Mouse (Mus musculus) spleen, adult 2 months (tissue): ENCODE measurements at regions not wholly inside any gene's neighbourhood (a gene's known extent, or its start where the extent isn't known, plus 50 kb on each side); places are given as distances from the start of the nearest gene placed in this dataset.

Source experiments
- DNase-seq, 2 experiments: peaks; one replicate each; pipeline versions ENCODE4 v3.0.0 to v3.0.0-alpha.2; 2012 to 2021; ENCODE audit warnings: low spot score in 2 of 2, low read depth in 1 of 2
- H3K27ac ChIP-seq: fragments of 200-500 bp; 2 replicates; pipeline ENCODE4 v1.5.1; 2012; ENCODE audit warnings: low read length, inconsistent platforms; ENCODE audit not compliant: insufficient read depth
- H3K27me3 ChIP-seq: fragments of 200-500 bp; 2 replicates; pipeline ENCODE4 v1.6.1; 2012; ENCODE audit warnings: mild to moderate bottlenecking, moderate library complexity, low read length, inconsistent platforms; ENCODE audit not compliant: control insufficient read depth, insufficient read depth
- H3K36me3 ChIP-seq: fragments of 200-500 bp; 2 replicates; pipeline ENCODE4 v1.6.1; 2012; ENCODE audit warnings: mild to moderate bottlenecking, low read length, inconsistent platforms; ENCODE audit not compliant: control insufficient read depth, insufficient read depth
- H3K4me1 ChIP-seq: fragments of 200-500 bp; 2 replicates; pipeline ENCODE4 v1.6.1; 2011; ENCODE audit warnings: inconsistent platforms; ENCODE audit not compliant: control insufficient read depth, insufficient read depth, insufficient read length
- H3K4me3 ChIP-seq: fragments of 200-500 bp; 2 replicates; pipeline ENCODE4 v1.5.1; 2011; ENCODE audit warnings: mild to moderate bottlenecking, inconsistent platforms; ENCODE audit not compliant: insufficient read depth, insufficient read length; ENCODE audit errors: extremely low read depth
- CTCF ChIP-seq: fragments of 200-500 bp; IDR thresholded peaks from 2 replicates; pipeline ENCODE4 v1.5.1; 2011; ENCODE audit warnings: mild to moderate bottlenecking, inconsistent platforms; ENCODE audit not compliant: insufficient read depth, insufficient read length, insufficient replicate concordance; ENCODE audit errors: extremely low read depth
- POLR2A ChIP-seq: fragments of 200-500 bp; IDR thresholded peaks from 2 replicates; pipeline ENCODE4 v1.6.1; 2011; ENCODE audit warnings: low read depth, low read length, inconsistent platforms
- WGBS: fragments of 180-500 bp; shearing (Covaris S2); methylation state at CpG from one replicate; pipeline ENCODE4 v1.1.7; 2018; 5-methylcytosine and 5-hydroxymethylcytosine counted together

DNA sequence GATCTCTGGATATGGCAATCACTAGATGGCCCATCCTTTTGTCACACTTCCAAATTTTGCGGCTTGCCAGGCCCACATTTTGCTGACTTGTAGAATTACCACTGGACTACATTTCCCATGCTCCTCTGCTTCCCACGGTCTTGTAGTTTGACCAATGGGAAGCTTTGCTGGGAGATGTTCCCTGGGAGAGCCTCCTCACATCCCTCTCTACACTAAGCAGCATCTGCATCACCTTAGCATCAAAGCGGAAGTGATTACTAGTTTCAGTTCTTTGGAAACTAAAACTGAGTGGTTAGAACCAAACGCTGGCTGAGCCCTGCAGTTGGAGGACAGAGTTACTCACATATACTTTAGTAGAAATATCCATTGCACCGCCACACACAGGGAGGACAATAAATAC is 181.9 kb upstream of the Foxq1 start:
- Histone ChIP-seq H3K27me3 (no peaks in the 10 kb centered on the region), H3K4me3 (no peak overlapping the region), H3K27ac (no peak overlapping the region), H3K4me1 (no peaks in the 10 kb centered on the region), H3K36me3 (no peaks in the 10 kb centered on the region)
- TF ChIP-seq CTCF, result no peak
- no peak for TF ChIP-seq POLR2A
- WGBS, result 71% methylated on average over 5 of the region's 5 CpGs
- DNase-seq, result no peak

GRCm38 (mm10) chr13:31393421-31394215 is 162.3 kb upstream of the Foxq1 start:
- WGBS, result 68% methylated on average over 4 of the region's 4 CpGs
- Histone ChIP-seq H3K27me3 (no peaks in the 10 kb centered on the region), H3K36me3 (no peaks in the 10 kb centered on the region), H3K27ac (no peak overlapping the region), H3K4me1 (no peaks in the 10 kb centered on the region), H3K4me3 (no peak overlapping the region)
- no peak for DNase-seq
- no peak for TF ChIP-seq POLR2A

DNA sequence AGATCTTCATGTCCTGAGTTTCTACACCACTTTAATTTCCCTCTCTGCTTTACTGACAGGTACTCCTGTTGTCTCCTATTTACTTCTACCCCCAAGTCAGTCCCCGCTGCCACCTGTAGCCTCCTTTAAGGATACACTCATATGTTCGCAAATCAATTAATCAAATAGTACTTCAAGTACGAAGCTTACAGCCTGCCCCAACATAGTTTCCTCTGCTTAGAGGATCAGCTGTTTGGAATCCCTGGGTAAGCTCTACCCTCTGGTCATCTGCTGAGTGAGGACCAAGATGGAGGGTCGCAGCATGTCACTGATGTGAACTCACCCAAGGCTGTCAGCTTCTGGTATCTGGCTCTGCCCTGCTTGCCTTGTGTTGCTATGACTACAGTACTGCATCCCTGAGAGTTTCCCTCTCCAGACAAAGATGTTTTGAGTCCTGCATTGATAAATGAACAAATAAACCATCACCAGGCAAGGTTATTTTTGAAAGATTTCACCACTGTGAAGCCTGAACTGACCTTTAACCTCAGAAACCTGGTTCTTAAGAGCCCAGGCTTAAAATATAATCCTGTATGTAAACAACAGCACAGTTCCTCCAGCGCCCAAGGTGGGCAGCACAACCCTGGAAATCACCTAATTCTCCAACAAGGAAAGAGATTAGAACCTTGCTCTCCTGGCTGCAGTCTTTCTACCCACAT is 159.6 kb upstream of the Foxq1 start:
- TF ChIP-seq CTCF, result no peak
- no peak for TF ChIP-seq POLR2A
- Histone ChIP-seq H3K27me3 (no peaks in the 10 kb centered on the region), H3K36me3 (no peaks in the 10 kb centered on the region), H3K27ac (no peak overlapping the region), H3K4me1 (no peaks in the 10 kb centered on the region), H3K4me3 (no peak overlapping the region)
- no peak for DNase-seq
- 77% methylated on average over 5 of the region's 5 CpGs for WGBS

- 90% methylated on average over 10 of the region's 10 CpGs for WGBS
- TF ChIP-seq CTCF (no peak), POLR2A (no peak)
- no peak for DNase-seq
- H3K27ac ChIP-seq, result no peak overlapping the region
- H3K4me1 ChIP-seq, result no peaks in the 10 kb centered on the region
- no peak overlapping the region for H3K4me3 ChIP-seq
- H3K27me3 ChIP-seq, result no peaks in the 10 kb centered on the region
- H3K36me3 ChIP-seq, result no peaks in the 10 kb centered on the region
Measured at GRCm38 (mm10) chr13:31397246-31397645, 158.7 kb upstream of the Foxq1 start.

- H3K27me3 ChIP-seq, result no peaks in the 10 kb centered on the region
- 97% methylated on average over 2 of the region's 2 CpGs for WGBS
- no peaks in the 10 kb centered on the region for H3K4me1 ChIP-seq
- H3K27ac ChIP-seq, result no peak overlapping the region
- no peak for DNase-seq
- no peaks in the 10 kb centered on the region for H3K36me3 ChIP-seq
- no peak overlapping the region for H3K4me3 ChIP-seq
- no peak for TF ChIP-seq CTCF
- no peak for TF ChIP-seq POLR2A
Measured at GRCm38 (mm10) chr13:31400401-31400800, 155.5 kb upstream of the Foxq1 start.

- H3K27ac ChIP-seq, result no peak overlapping the region
- no peaks in the 10 kb centered on the region for H3K36me3 ChIP-seq
- no peak for TF ChIP-seq POLR2A
- no peak for TF ChIP-seq CTCF
- no peaks in the 10 kb centered on the region for H3K27me3 ChIP-seq
- no peaks in the 10 kb centered on the region for H3K4me1 ChIP-seq
- H3K4me3 ChIP-seq, result no peak overlapping the region
- no peak for DNase-seq
- 85% methylated on average over 2 of the region's 2 CpGs for WGBS
Measured at GRCm38 (mm10) chr13:31405312-31405711, 150.6 kb upstream of the Foxq1 start.
